Mouse (Mus musculus): ENCODE results near the gene Tmem132b.

DNA sequence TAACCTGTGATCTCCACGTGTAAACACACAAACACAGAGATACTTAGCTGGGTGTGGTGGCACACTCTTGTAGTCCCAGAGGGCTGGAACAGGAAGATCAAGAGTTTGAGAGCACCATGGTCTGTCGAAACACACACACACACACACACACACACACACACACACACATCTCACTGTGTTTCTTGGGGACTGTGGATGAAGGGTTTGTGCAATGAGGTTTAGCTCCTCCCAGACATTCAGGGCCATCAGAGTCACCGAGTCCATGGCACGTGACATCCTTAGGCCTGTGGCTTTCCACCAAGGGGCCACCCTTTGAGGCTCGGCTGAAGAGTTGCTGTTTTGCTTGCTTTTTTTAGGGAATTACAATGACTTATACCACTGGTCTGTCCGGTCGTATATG is 49.1 kb upstream of the Tmem132b start:
- TF ChIP-seq CTCF (IDR thresholded peaks at IDR 0.05; ENCODE audit: low read depth, low read length) (no peak), POLR2A (IDR thresholded peaks at IDR 0.05; ENCODE audit: borderline replicate concordance, low read depth, low read length) (no peak)

Measured in bone marrow macrophage, adult 2 months (primary cell).